Mouse (Mus musculus): Measurements from ENCODE around the gene Zfp628.

DNA sequence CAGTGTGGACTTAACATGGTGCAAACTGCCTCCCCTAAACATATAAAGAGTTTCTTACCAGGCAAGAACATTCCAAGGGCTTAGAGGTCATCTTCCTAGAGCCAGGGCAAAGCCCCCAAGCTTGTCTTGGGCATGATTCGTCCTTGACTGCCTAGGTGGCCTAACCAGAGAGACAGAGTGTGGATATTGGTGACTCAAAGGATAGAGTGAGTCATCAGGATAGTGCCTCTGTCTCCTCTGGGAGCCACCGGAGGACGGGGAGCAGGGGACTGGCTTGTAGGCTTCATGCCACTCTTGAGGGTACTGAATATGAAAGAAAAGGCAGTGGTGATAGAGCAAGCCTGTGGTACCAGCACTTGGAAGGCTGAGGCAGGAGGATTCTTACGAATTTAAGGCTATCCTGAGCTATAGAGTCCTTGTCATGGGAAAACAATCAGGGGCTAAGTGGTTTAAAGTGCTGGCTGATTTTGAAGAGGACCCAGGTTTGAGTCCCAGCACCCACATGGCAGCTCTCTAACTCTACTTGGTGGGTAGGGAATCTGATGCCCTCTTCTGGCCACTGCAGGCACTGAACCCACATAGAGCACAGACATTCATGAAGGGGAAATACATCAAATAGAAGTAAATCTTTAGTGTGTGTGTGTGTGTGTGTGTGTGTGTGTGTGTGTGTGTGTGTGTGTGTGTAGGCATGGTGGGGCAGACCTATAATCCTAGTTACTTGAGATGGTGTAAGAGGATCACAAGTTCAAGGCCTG is 19.3 kb downstream of the Zfp628 start:
- TF ChIP-seq POLR2A (IDR thresholded peaks at IDR 0.05; ENCODE audit: low read depth, low read length): no peak
- TF ChIP-seq CTCF (IDR thresholded peaks at IDR 0.05; ENCODE audit: borderline replicate concordance, insufficient read depth, low read length): no peak

Measured in embryonic fibroblast, embryonic 13.5 days (primary cell).